Mouse (Mus musculus): ENCODE data around the gene Lrp1.

DNA sequence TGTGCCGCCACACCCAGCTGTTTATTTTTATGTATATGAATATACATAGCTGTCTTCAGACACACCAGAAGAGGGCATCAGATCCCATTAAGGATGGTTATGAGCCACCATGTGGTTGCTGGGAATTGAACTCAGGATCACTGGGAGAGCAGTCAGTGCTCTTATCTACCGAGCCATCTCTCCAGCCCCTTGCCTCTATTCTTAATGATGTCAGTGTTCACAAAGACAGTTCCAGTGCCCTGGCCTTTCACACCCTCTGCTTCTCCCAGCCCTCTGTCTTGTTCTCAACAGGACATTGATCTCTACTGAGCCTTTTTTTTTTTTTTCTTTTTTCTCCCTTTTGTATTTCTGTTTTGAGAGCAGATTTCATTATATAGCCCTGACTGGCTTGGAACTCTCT, 35.4 kb downstream of the Lrp1 start:
- TF ChIP-seq POLR2A (IDR thresholded peaks at IDR 0.05; ENCODE audit: insufficient read depth, low read depth, low read length) (no peak), CTCF (IDR thresholded peaks at IDR 0.05; ENCODE audit: insufficient read depth, low read depth, low read length) (no peak)
